Mouse (Mus musculus): ENCODE measurements at regions not wholly inside any gene's neighbourhood (a gene's known extent, or its start where the extent isn't known, plus 50 kb on each side); places are given as distances from the start of the nearest gene placed in this dataset.

- intact Hi-C loops (cut with DNase I): no loop called here
These were observed 50.9 kb upstream of the Atp12a start for GRCm38 (mm10) chr14:56313969-56314368.

GRCm38 (mm10) chr14:56314459-56314858 lies 50.4 kb upstream of the Atp12a start:
- peak; percentile 35 to 42 for DNase-seq (ENCODE audit: extremely low spot score in 1 of 2, low spot score in 2 of 2)
- intact Hi-C loops (cut with DNase I): no loop called here

More at GRCm38 (mm10) chr14:56313969-56314368, 50.9 kb upstream of the Atp12a start:
- peak in 1 of 2 experiments; percentile 38 for DNase-seq (ENCODE audit: extremely low spot score in 1 of 2, low spot score in 2 of 2)

All from left cerebral cortex, postnatal 10 days (tissue).